In genomic region chr6:52796035-52796598, GRCm38 (mm10) we compare ENCODE assay signal across 9 mouse cellular contexts.
DNase-seq lines count a peak whose midpoint lies in the region; ATAC-seq and TF ChIP-seq lines count a peak whose summit lies in the region.
"Had no signal": no experiment of that assay in that cellular context is flagged by ENCODE, and none has a peak within 500 bp of the region (broad histone marks: within the 10 kb centered on the region; RNA-seq: fewer than 3 reads in every experiment).

No protein-coding gene starts in this region.

- H3K27me3 ChIP-seq in heart, adult 2 months (ENCODE audit: control insufficient read depth, insufficient read depth, low read length): no peaks in the 10 kb centered on the region
- no peaks in the 10 kb centered on the region for H3K27me3 ChIP-seq in Patski
- no peaks in the 10 kb centered on the region for H3K27me3 ChIP-seq in intestine, embryonic 15.5 days (replicated peaks)
- H3K27me3 ChIP-seq in stomach, embryonic 14.5 days (ENCODE audit: control insufficient read depth, insufficient read depth, low read length): no peaks in the 10 kb centered on the region
- H3K27me3 ChIP-seq: midbrain, embryonic 12.5 days had no signal

- H3K9me3 ChIP-seq in intestine, embryonic 15.5 days: no peaks in the 10 kb centered on the region
- H3K9me3 ChIP-seq in stomach, embryonic 14.5 days (ENCODE audit: control insufficient read depth, low read depth, low read length): no peaks in the 10 kb centered on the region
- H3K9me3 ChIP-seq: midbrain, embryonic 12.5 days had no signal

- H3K36me3 ChIP-seq in heart, adult 2 months (ENCODE audit: control insufficient read depth, insufficient read depth, low read length): no peaks in the 10 kb centered on the region
- no peaks in the 10 kb centered on the region for H3K36me3 ChIP-seq in intestine, embryonic 15.5 days
- H3K36me3 ChIP-seq in stomach, embryonic 14.5 days (ENCODE audit: control insufficient read depth, insufficient read depth, low read length): no peaks in the 10 kb centered on the region
- H3K36me3 ChIP-seq: midbrain, embryonic 12.5 days had no signal

- ATAC-seq in Patski: peak; percentile 58
- no peak for ATAC-seq in intestine, embryonic 15.5 days
- no peak for ATAC-seq in stomach, embryonic 14.5 days (ENCODE audit: insufficient number of reproducible peaks, insufficient read depth, low FRiP score, low read depth)

- TF ChIP-seq EP300 in heart, adult 2 months (IDR thresholded peaks at IDR 0.05; ENCODE audit: insufficient read depth, low read depth, low read length): no peak

- no peak overlapping the region for H3K4me2 ChIP-seq in intestine, embryonic 15.5 days (replicated peaks)
- no peak overlapping the region for H3K4me2 ChIP-seq in stomach, embryonic 14.5 days (replicated peaks; ENCODE audit: low read depth, low read length)
- H3K4me2 ChIP-seq: midbrain, embryonic 12.5 days had no signal

- H3K27ac ChIP-seq in heart, adult 2 months: peak overlapping the region; percentile 36
- H3K27ac ChIP-seq in embryonic fibroblast, embryonic 13.5 days (ENCODE audit: insufficient read depth, low read length): peak overlapping the region; percentile 13; the same call in 1 of the 2 replicates
- H3K27ac ChIP-seq in intestine, embryonic 15.5 days: peak overlapping the region; percentile 67
- H3K27ac ChIP-seq in stomach, embryonic 14.5 days (ENCODE audit: low read length): peak overlapping the region; percentile 34; the same call in 1 of the 2 replicates
- H3K27ac ChIP-seq: midbrain, embryonic 12.5 days had no signal

- intact Hi-C loops in heart, adult 2 months (cut with DNase I): loop anchor here (5.0 kb wide), 1 partner anchor 41 kb away; no protein-coding TSS in a partner anchor
- intact Hi-C loops in heart, postnatal 25 days (cut with DNase I): no loop called here

- H3K4me1 ChIP-seq in heart, adult 2 months (ENCODE audit: control insufficient read depth, insufficient read depth, low read length): peaks cover 9% of the 10 kb centered on the region
- H3K4me1 ChIP-seq in embryonic fibroblast, embryonic 13.5 days (ENCODE audit: control insufficient read depth, insufficient read depth, low read length): peaks cover 3% of the 10 kb centered on the region; the same call in 1 of the 2 replicates
- peaks cover 21% of the 10 kb centered on the region for H3K4me1 ChIP-seq in intestine, embryonic 15.5 days (replicated peaks)
- H3K4me1 ChIP-seq in stomach, embryonic 14.5 days (ENCODE audit: control insufficient read depth, insufficient read depth, low read length): peaks cover 21% of the 10 kb centered on the region

- POLR2A ChIA-PET in Patski (lab: Charles Lee): no interaction called here

- CTCF ChIA-PET in Patski (lab: Charles Lee): interaction anchor here (1.1 to 1.9 kb wide), 2 partner anchors 13 to 42 kb away, joined by 4 to 5 read pairs; no protein-coding TSS in a partner anchor

- no peak for TF ChIP-seq CTCF in heart, adult 2 months (IDR thresholded peaks at IDR 0.05)
- TF ChIP-seq CTCF in Patski (IDR thresholded peaks at IDR 0.05): no peak
- no peak for TF ChIP-seq CTCF in embryonic fibroblast, embryonic 13.5 days (IDR thresholded peaks at IDR 0.05; ENCODE audit: borderline replicate concordance, insufficient read depth, low read length)

- H3K9ac ChIP-seq in heart, adult 2 months (ENCODE audit: low read depth, low read length): no peak overlapping the region
- no peak overlapping the region for H3K9ac ChIP-seq in intestine, embryonic 15.5 days
- H3K9ac ChIP-seq in stomach, embryonic 14.5 days (replicated peaks; ENCODE audit: low read depth, low read length): no peak overlapping the region
- H3K9ac ChIP-seq: midbrain, embryonic 12.5 days had no signal

- H3K4me3 ChIP-seq in heart, adult 2 months: no peak overlapping the region
- H3K4me3 ChIP-seq in embryonic fibroblast, embryonic 13.5 days (ENCODE audit: insufficient read depth, low read length): no peak overlapping the region
- H3K4me3 ChIP-seq in intestine, embryonic 15.5 days (replicated peaks): no peak overlapping the region
- H3K4me3 ChIP-seq in stomach, embryonic 14.5 days (ENCODE audit: low read depth, low read length): no peak overlapping the region
- H3K4me3 ChIP-seq: midbrain, embryonic 12.5 days had no signal

- WGBS in heart, adult 2 months: 62% methylated on average over 9 of the region's 9 CpGs
- WGBS in intestine, embryonic 15.5 days: 66% methylated on average over 9 of the region's 9 CpGs
- 67% methylated on average over 9 of the region's 9 CpGs for WGBS in stomach, embryonic 14.5 days

- H3K79me2 ChIP-seq in heart, adult 2 months (replicated peaks; ENCODE audit: control insufficient read depth, insufficient read depth, low read length): no peaks in the 10 kb centered on the region

- peak; percentile 33 to 49 for DNase-seq in heart, adult 2 months
- DNase-seq in heart, postnatal 25 days (ENCODE audit: low spot score): no peak
- peak; percentile 59 for DNase-seq in Patski (ENCODE audit: low read depth, low spot score)
- DNase-seq in spleen, postnatal 14 days (ENCODE audit: low spot score in 2 of 2): no peak
- no peak for DNase-seq in retina, embryonic 14.5 days (ENCODE audit: low spot score)

- no peak for TF ChIP-seq POLR2A in heart, adult 2 months (IDR thresholded peaks at IDR 0.05; ENCODE audit: insufficient read depth, low read depth, low read length)
- TF ChIP-seq POLR2A in embryonic fibroblast, embryonic 13.5 days (IDR thresholded peaks at IDR 0.05; ENCODE audit: low read depth, low read length): no peak

- in situ Hi-C loops in Patski (cut with MboI; ENCODE audit: low pct_unique_long_range_greater_than_20kb): no loop called here

Comparison
In these comparisons a context has a peak if more than half of its experiments do, and no peak if none do; other contexts are left out.
1. DNase-seq: peak in heart, adult 2 months (2 of 2) and Patski (single experiment); none in heart, postnatal 25 days (single experiment), spleen, postnatal 14 days (0 of 2) and retina, embryonic 14.5 days (single experiment).
2. H3K27ac ChIP-seq: peak in every context shown above with its lines; median percentile 67 in intestine, embryonic 15.5 days; 36 in heart, adult 2 months; 34 in stomach, embryonic 14.5 days; 13 in embryonic fibroblast, embryonic 13.5 days.